Mouse (Mus musculus) limb, embryonic 15.5 days (tissue): ENCODE measurements around the gene Arhgap15. TPM values are rescaled to one million over a fixed set of nuclear protein-coding genes. Genes with fewer than 3 reads are reported as not detected.

Source experiments
- ATAC-seq: fragments of 200-750 bp; cut with Nextera tagmentation; 2 replicates; pipeline ENCODE4 v1.8.0; 2017; ENCODE audit warnings: low read depth, moderate TSS enrichment; ENCODE audit not compliant: insufficient number of reproducible peaks, low FRiP score, low TSS enrichment
- H3K27ac ChIP-seq: fragments of 300-500 bp; sonication (generic); 2 replicates; pipeline ENCODE4 v1.5.1; 2015; ENCODE audit warnings: moderate library complexity, mild to moderate bottlenecking, inconsistent platforms
- H3K27me3 ChIP-seq: fragments of 300-500 bp; sonication (generic); 2 replicates; pipeline ENCODE4 v1.6.1; 2015; ENCODE audit warnings: inconsistent platforms
- H3K36me3 ChIP-seq: fragments of 300-500 bp; sonication (generic); 2 replicates; pipeline ENCODE4 v1.6.1; 2015; ENCODE audit warnings: inconsistent platforms
- H3K4me1 ChIP-seq: fragments of 300-500 bp; sonication (generic); 2 replicates; pipeline ENCODE4 v1.6.1; 2015; ENCODE audit warnings: inconsistent platforms
- H3K4me2 ChIP-seq: fragments of 300-500 bp; sonication (generic); 2 replicates; pipeline ENCODE4 v1.6.1; 2015; ENCODE audit warnings: mild to moderate bottlenecking, inconsistent platforms
- H3K4me3 ChIP-seq: fragments of 300-500 bp; sonication (generic); 2 replicates; pipeline ENCODE4 v1.5.1; 2015; ENCODE audit warnings: mild to moderate bottlenecking, inconsistent platforms
- H3K9ac ChIP-seq: fragments of 300-500 bp; sonication (generic); 2 replicates; pipeline ENCODE4 v1.6.1; 2015; ENCODE audit warnings: inconsistent platforms
- H3K9me3 ChIP-seq: fragments of 300-500 bp; sonication (generic); 2 replicates; pipeline ENCODE4 v1.6.1; 2016; ENCODE audit warnings: inconsistent platforms
- WGBS: fragments of 180-500 bp; shearing (Covaris S2); methylation state at CpG from one replicate; pipeline ENCODE4 v1.1.7; 2015; 5-methylcytosine and 5-hydroxymethylcytosine counted together
- polyA plus RNA-seq: library from polyadenylated mRNA; unstranded; fragments of >200 nt; fragmentation: Nextera tagmentation; extraction: Ambion mirVana; gene quantifications from 2 replicates; pipeline ENCODE4 v1.2.1, GENCODE M21; 2015

Gene Arhgap15
- polyA plus RNA-seq, 1 experiment from 2014 or later, result 2.7 TPM

DNA sequence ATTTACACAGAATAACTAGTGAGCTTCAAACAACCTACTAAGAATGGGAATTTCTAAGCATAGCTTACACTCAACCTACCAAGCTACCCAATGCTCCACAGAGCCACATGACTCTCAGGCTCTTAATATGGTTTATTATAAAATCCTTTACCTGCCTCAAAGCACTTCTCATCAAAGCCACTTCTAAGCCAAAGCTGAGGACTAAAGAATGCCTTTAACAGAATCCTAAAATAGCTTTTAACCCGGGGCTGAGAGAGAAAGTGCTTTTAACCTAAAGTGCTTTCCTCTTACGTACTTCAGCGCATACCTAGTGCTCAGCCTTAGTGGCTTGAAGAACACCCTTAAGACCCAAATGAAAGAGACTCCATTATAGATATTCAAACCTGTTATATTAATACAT, 380.9 kb downstream of the Arhgap15 start:
- no peak overlapping the region for H3K4me2 ChIP-seq
- no peaks in the 10 kb centered on the region for H3K27me3 ChIP-seq
- no peak overlapping the region for H3K9ac ChIP-seq
- H3K36me3 ChIP-seq, result no peaks in the 10 kb centered on the region
- no peaks in the 10 kb centered on the region; the same call in 1 of the 2 replicates for H3K4me1 ChIP-seq
- ATAC-seq, result no peak
- WGBS, result 67% methylated on average over 3 of the region's 3 CpGs
- no peak overlapping the region for H3K4me3 ChIP-seq
- no peaks in the 10 kb centered on the region for H3K9me3 ChIP-seq
- no peak overlapping the region for H3K27ac ChIP-seq

- ATAC-seq, result no peak
- H3K9ac ChIP-seq, result no peak overlapping the region
- H3K27me3 ChIP-seq, result no peaks in the 10 kb centered on the region
- no peak overlapping the region for H3K4me2 ChIP-seq
- no peaks in the 10 kb centered on the region for H3K36me3 ChIP-seq
- no peak overlapping the region for H3K27ac ChIP-seq
- WGBS, result 72% methylated on average over 3 of the region's 3 CpGs
- no peaks in the 10 kb centered on the region for H3K4me1 ChIP-seq
- no peaks in the 10 kb centered on the region for H3K9me3 ChIP-seq
- no peak overlapping the region for H3K4me3 ChIP-seq
These were observed 382.6 kb downstream of the Arhgap15 start for GRCm38 (mm10) chr2:44131271-44131670.

GRCm38 (mm10) chr2:44134796-44135195, 386.2 kb downstream of the Arhgap15 start:
- no peaks in the 10 kb centered on the region for H3K36me3 ChIP-seq
- no peaks in the 10 kb centered on the region for H3K27me3 ChIP-seq
- no peaks in the 10 kb centered on the region for H3K4me1 ChIP-seq
- ATAC-seq, result no peak
- H3K4me3 ChIP-seq, result no peak overlapping the region
- H3K4me2 ChIP-seq, result no peak overlapping the region
- 75% methylated on average over 3 of the region's 3 CpGs for WGBS
- H3K9ac ChIP-seq, result no peak overlapping the region
- no peaks in the 10 kb centered on the region for H3K9me3 ChIP-seq
- H3K27ac ChIP-seq, result no peak overlapping the region

- Histone ChIP-seq H3K27me3 (no peaks in the 10 kb centered on the region), H3K4me1 (no peaks in the 10 kb centered on the region), H3K4me2 (no peak overlapping the region), H3K36me3 (no peaks in the 10 kb centered on the region), H3K27ac (no peak overlapping the region), H3K9ac (no peak overlapping the region), H3K9me3 (no peaks in the 10 kb centered on the region), H3K4me3 (no peak overlapping the region)
- no peak for ATAC-seq
- WGBS, result 87% methylated on average over 4 of the region's 4 CpGs
These were observed 391.8 kb downstream of the Arhgap15 start for GRCm38 (mm10) chr2:44140455-44140854.

DNA sequence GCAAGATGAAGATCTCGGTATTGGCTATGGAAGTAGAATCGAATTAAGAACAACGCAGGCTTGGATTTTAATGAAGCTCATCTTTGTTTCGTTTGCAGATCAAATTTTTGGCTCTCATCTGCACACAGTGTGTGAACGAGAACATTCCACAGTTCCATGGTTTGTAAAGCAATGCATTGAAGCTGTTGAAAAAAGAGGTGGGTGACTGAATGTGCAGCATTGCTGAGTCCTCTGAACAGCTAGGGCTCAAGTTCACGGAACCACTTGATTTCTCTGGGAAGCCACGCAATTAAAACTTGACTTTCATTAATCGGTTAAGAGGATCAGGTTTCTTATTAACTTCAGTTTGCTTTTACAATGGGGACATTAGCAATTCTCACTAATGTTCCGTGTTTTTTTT, 393.5 kb downstream of the Arhgap15 start:
- no peak for ATAC-seq
- WGBS, result 77% methylated on average over 9 of the region's 9 CpGs
- Histone ChIP-seq H3K4me1 (0 out of 2 replicates have a peak, but pooled peaks cover 2% of the 10 kb centered on the region), H3K27me3 (no peaks in the 10 kb centered on the region), H3K9ac (no peak overlapping the region), H3K27ac (no peak overlapping the region), H3K4me2 (no peak overlapping the region), H3K36me3 (no peaks in the 10 kb centered on the region), H3K9me3 (no peaks in the 10 kb centered on the region), H3K4me3 (no peak overlapping the region)

DNA sequence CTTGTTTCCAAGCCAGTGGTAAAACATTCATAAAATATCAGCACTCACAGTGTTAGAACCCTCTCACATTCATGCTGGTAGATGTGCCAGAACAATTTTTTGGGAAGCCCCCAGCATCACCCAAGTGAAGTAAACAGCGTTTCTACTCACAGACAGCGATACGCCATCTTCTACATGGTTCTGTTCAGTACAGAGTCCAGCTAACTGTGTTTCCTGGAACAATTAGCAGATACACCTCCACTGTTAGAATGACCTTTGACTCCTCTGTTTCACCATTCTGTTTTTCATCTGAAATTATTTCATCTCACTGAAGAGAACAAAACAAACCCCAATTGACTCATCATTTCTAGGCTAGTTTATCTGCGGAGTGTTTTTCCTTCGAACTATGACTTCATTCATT, 394.0 kb downstream of the Arhgap15 start:
- no peak overlapping the region for H3K9ac ChIP-seq
- no peak overlapping the region for H3K27ac ChIP-seq
- H3K4me3 ChIP-seq, result no peak overlapping the region
- 93% methylated on average over 5 of the region's 5 CpGs for WGBS
- H3K4me1 ChIP-seq, result 0 out of 2 replicates have a peak, but pooled peaks cover 2% of the 10 kb centered on the region
- no peak for ATAC-seq
- no peaks in the 10 kb centered on the region for H3K9me3 ChIP-seq
- H3K27me3 ChIP-seq, result no peaks in the 10 kb centered on the region
- no peaks in the 10 kb centered on the region for H3K36me3 ChIP-seq
- H3K4me2 ChIP-seq, result no peak overlapping the region

- H3K36me3 ChIP-seq, result no peaks in the 10 kb centered on the region
- no peak overlapping the region for H3K9ac ChIP-seq
- 66% methylated on average over 7 of the region's 7 CpGs for WGBS
- H3K4me1 ChIP-seq, result 0 out of 2 replicates have a peak, but pooled peaks cover 2% of the 10 kb centered on the region
- no peaks in the 10 kb centered on the region for H3K27me3 ChIP-seq
- no peak overlapping the region for H3K4me3 ChIP-seq
- H3K9me3 ChIP-seq, result no peaks in the 10 kb centered on the region
- H3K4me2 ChIP-seq, result no peak overlapping the region
- no peak for ATAC-seq
- 0 out of 2 replicates have a peak overlapping the region, but pooled peaks have one; percentile 38 for H3K27ac ChIP-seq
These were observed 397.7 kb downstream of the Arhgap15 start for GRCm38 (mm10) chr2:44146124-44146981.

- H3K36me3 ChIP-seq, result no peaks in the 10 kb centered on the region
- no peak overlapping the region for H3K4me3 ChIP-seq
- ATAC-seq, result no peak
- H3K4me1 ChIP-seq, result 0 out of 2 replicates have a peak, but pooled peaks cover 2% of the 10 kb centered on the region
- no peaks in the 10 kb centered on the region for H3K9me3 ChIP-seq
- H3K9ac ChIP-seq, result no peak overlapping the region
- 36% methylated on average over 5 of the region's 5 CpGs for WGBS
- no peak overlapping the region for H3K27ac ChIP-seq
- H3K4me2 ChIP-seq, result no peak overlapping the region
- H3K27me3 ChIP-seq, result no peaks in the 10 kb centered on the region
These were observed 398.9 kb downstream of the Arhgap15 start for GRCm38 (mm10) chr2:44147486-44147885.

- no peaks in the 10 kb centered on the region for H3K36me3 ChIP-seq
- no peaks in the 10 kb centered on the region for H3K27me3 ChIP-seq
- 0 out of 2 replicates have a peak, but pooled peaks cover 2% of the 10 kb centered on the region for H3K4me1 ChIP-seq
- H3K4me3 ChIP-seq, result no peak overlapping the region
- no peak for ATAC-seq
- H3K9me3 ChIP-seq, result no peaks in the 10 kb centered on the region
- H3K4me2 ChIP-seq, result no peak overlapping the region
- no peak overlapping the region for H3K27ac ChIP-seq
- WGBS, result 43% methylated on average over 7 of the region's 7 CpGs
- H3K9ac ChIP-seq, result no peak overlapping the region
These were observed 399.3 kb downstream of the Arhgap15 start for GRCm38 (mm10) chr2:44147971-44148370.

GRCm38 (mm10) chr2:44148550-44149100, 400.0 kb downstream of the Arhgap15 start:
- Histone ChIP-seq H3K36me3 (no peaks in the 10 kb centered on the region), H3K4me3 (no peak overlapping the region), H3K27me3 (no peaks in the 10 kb centered on the region), H3K9me3 (no peaks in the 10 kb centered on the region), H3K27ac (no peak overlapping the region), H3K4me1 (0 out of 2 replicates have a peak, but pooled peaks cover 2% of the 10 kb centered on the region), H3K9ac (no peak overlapping the region), H3K4me2 (no peak overlapping the region)
- WGBS, result 60% methylated on average over 7 of the region's 7 CpGs
- ATAC-seq, result no peak

DNA sequence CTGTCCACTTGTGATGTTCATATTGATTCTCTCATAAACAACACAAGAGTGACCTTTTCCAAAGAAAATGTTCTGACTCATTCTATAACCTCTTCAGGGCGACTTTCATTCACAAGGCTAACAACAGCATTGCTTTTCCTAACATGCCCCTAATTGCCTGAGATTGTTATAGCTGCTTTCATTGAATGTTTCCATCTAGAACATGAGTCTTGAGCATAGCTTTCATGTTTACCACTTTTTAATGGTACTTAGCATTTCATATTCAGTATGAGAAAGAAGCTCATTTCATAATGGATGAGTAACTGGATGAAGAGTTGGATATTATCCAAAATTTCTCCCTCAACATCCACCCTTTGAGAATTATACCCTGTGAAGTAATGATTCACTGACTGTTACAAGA, 403.7 kb downstream of the Arhgap15 start:
- Histone ChIP-seq H3K4me1 (no peaks in the 10 kb centered on the region), H3K36me3 (no peaks in the 10 kb centered on the region), H3K4me3 (no peak overlapping the region), H3K9ac (no peak overlapping the region), H3K27me3 (no peaks in the 10 kb centered on the region), H3K9me3 (no peaks in the 10 kb centered on the region), H3K27ac (no peak overlapping the region), H3K4me2 (no peak overlapping the region)
- no peak for ATAC-seq
- 73% methylated on average over 1 of the region's 1 CpGs for WGBS

DNA sequence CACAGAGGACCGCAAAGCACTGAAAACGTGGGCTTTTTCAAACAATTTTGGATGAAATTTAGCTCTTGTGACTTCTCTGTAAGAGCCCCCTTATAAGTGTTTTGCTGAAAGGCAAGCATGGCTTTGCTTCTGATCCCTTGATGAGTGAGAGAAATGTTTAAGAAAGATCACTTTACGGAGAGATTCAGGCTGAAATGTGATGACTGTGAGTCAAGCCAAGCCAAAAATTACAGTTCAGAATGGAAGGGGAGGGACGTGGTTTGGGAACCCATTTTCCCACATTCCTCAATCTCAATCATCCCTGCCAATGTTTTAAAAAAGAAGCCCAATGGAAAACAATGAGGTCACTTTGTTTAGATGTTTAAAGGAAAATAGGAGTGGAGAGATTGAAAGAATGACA, 411.7 kb downstream of the Arhgap15 start:
- peaks cover 2% of the 10 kb centered on the region; the same call in 1 of the 2 replicates for H3K4me1 ChIP-seq
- no peak overlapping the region for H3K4me2 ChIP-seq
- H3K36me3 ChIP-seq, result no peaks in the 10 kb centered on the region
- H3K4me3 ChIP-seq, result no peak overlapping the region
- WGBS, result 18% methylated on average over 4 of the region's 4 CpGs
- H3K9me3 ChIP-seq, result no peaks in the 10 kb centered on the region
- ATAC-seq, result no peak
- H3K27me3 ChIP-seq, result no peaks in the 10 kb centered on the region
- no peak overlapping the region for H3K9ac ChIP-seq
- H3K27ac ChIP-seq, result peak overlapping the region; percentile 60; the same call in 1 of the 2 replicates
